Mouse (Mus musculus) MEL-GATA-1-ER (cell line): ENCODE results near the gene Galnt12.

Experiments used
- DNase-seq: peaks from one replicate; pipeline ENCODE4 v3.0.0-alpha.2; 2012; ENCODE audit warnings: low read depth; ENCODE audit errors: extremely low read depth

Galnt12 gene

GRCm38 (mm10) chr4:47150806-47151205, 59.1 kb downstream of the Galnt12 start:
- no peak for DNase-seq

DNA sequence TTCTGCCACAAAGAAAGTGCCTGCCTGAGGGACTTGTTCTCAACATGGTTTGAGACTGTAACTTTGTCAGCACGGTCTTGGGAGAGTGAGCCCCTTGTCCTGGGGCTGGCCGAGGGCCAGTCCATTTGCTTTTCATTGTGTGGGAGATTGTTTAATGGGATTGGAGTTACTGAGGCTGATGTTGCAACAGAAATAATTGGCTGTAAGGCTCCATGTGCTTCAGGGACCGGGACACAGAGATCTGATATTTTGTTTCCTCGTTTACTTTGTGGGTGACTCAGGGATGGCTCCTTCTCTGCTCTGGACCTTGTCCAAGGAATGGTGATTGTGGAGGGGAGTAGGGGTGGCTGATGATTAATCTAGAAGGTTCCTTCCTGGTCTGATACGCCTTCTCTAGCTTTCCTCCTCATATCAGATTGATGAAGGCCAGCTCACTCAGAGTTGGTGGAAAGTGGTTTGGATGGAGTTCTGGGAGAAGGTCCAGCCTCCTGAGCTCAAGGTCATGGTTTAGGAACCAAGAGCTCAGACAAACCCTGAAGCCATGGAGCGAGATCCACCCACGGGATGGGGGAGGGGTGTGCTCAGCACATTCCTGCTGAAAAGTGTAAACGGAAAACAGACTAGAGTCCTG, 60.0 kb downstream of the Galnt12 start:
- no peak for DNase-seq

- DNase-seq, result no peak
Measured at GRCm38 (mm10) chr4:47161103-47161755, 69.5 kb downstream of the Galnt12 start.

DNA sequence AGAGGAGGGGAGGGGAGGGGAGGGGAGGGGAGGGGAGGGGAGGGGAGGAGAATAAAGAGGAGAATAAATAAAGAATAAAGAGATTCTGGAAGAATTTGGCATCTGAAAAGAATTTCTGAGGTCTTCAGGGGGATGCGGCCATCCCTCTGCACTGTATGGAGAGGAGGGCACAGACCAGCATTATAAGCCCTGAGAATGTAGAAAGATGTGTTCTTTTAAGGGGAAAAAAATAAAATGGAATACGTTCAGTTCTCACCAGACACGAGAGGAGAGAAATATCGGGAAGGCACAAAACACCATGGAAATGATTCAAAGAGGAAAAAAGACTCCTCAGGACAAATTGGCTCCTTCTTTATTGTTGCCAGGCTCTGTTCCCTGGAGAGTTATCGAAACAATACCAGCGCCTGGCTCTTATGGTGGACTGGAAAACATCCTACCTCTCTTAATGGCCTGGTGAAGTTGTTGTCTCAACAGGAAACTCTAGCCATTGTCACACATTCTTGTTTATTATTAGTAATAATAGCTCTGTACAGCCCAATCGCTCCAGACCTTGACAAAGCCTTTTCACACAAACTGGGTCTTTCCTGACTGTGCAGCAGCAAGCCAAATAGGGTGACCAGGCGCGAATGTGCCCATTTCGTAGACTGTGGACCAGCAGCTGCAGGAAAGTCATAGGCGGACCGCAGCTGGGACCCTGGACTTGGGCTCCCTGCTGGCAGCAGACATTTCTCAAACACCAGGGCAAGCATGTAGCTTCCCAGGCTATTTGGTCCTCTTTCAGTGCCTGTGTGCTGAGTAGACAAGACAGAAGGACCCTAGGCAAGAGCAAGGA, 70.3 kb downstream of the Galnt12 start:
- DNase-seq, result no peak

DNA sequence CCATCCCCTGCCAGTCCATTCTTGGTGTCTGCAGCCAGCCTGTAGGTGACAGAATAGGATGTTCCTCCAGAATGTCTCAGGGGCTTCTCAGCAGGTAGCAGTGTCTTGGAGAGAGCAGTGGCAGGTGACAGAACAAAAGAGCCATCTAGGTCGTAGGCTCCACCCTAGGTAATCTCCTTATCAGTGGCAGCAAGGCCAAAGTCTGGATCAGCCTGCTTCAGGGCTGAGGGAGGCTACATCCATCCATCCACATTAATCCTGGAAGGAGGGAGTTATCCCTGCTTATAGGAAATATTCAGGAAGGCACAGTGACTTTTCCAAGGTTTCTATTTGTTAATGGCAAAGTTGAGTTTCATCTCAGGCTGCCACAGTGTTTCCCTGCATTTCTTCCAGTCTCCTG, 80.6 kb downstream of the Galnt12 start:
- no peak for DNase-seq
